Mouse (Mus musculus): ENCODE measurements at regions not wholly inside any gene's neighbourhood (a gene's known extent, or its start where the extent isn't known, plus 50 kb on each side); places are given as distances from the start of the nearest gene placed in this dataset.

DNA sequence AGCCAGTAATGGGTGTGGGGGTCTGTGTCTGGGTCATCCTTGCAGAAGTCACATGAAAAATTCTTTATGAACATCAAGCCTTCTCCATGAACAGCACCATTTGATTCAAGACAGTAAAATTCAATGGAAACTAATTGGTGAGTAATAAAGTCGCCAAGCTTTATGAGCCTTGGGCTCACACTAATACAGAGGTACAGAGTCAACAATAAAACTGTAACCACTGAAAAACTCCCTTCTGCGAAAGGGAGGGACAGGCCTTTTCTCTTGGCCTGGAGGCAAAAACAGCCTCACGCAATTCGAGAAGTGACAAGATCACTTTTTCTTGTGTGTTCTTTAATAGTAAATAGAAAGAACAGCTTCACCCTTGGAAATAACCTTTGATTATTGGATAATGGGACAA lies 200.7 kb downstream of the Lrrn1 start:
- Histone ChIP-seq H3K4me3 (replicated peaks) (no peak overlapping the region), H3K4me1 (no peaks in the 10 kb centered on the region), H3K36me3 (no peaks in the 10 kb centered on the region), H3K27ac (no peak overlapping the region), H3K4me2 (no peak overlapping the region), H3K27me3 (no peaks in the 10 kb centered on the region), H3K9me3 (replicated peaks) (no peaks in the 10 kb centered on the region), H3K9ac (no peak overlapping the region)
- ATAC-seq (replicated peaks; ENCODE audit: low FRiP score), result peak; percentile 76
- WGBS, result 23% methylated on average over 4 of the region's 4 CpGs

DNA sequence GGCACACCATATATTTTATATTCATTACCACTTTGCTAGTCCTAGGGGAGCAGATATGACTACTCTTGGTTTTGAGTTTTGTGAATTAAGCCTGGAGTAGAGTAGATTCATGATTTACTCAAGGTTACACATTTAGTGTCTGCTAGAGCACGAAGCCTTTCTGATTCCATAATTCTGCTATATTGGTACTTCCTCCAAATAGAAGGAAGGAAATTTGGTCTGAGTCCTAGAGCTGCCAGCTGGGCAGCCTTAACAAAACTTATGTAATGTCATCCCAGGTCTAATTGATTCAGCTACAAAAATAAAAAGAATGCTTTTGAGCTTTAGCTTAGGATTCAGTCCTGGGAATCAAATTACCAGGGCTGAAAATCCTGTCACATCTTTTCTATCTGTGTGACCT lies 205.2 kb downstream of the Lrrn1 start:
- no peak overlapping the region for H3K27ac ChIP-seq
- no peak for ATAC-seq (replicated peaks; ENCODE audit: low FRiP score)
- H3K36me3 ChIP-seq, result no peaks in the 10 kb centered on the region
- no peaks in the 10 kb centered on the region for H3K27me3 ChIP-seq
- no peak overlapping the region for H3K4me2 ChIP-seq
- 70% methylated on average over 1 of the region's 1 CpGs for WGBS
- H3K9me3 ChIP-seq (replicated peaks), result no peaks in the 10 kb centered on the region
- H3K9ac ChIP-seq, result no peak overlapping the region
- H3K4me3 ChIP-seq (replicated peaks), result no peak overlapping the region
- no peaks in the 10 kb centered on the region for H3K4me1 ChIP-seq

DNA sequence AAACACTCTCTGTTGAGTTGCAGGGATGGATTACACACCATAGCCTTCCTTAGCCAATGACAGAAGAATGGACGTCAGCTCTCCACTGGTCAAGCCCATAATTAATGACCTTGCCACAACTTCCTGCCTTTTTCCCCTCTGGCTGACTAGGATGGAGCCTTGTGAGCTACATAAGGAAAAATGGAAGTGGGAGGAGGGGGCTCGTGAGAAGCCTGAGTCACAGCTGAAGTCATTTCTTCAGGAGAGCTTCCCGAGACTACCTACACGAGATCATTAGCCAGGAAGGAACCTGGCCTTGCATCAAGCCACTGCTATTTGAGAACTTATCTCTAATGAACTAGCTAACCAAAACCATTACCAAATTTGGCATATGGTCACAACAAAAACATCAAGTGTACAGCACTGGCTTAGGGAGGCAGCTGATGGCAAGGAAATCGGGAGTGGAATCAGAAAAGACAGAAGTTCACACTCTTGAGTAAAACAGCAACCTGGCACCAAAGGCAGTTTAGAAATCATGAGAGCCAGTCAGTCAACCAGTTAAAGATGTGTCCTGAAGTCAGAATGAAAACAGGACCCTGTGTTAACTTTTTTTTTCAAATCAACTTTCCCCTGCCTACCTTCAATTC lies 219.7 kb downstream of the Lrrn1 start:
- Histone ChIP-seq H3K36me3 (no peaks in the 10 kb centered on the region), H3K4me1 (no peaks in the 10 kb centered on the region), H3K4me3 (replicated peaks) (no peak overlapping the region), H3K27ac (no peak overlapping the region), H3K9ac (no peak overlapping the region), H3K27me3 (no peaks in the 10 kb centered on the region), H3K9me3 (replicated peaks) (no peaks in the 10 kb centered on the region), H3K4me2 (no peak overlapping the region)
- ATAC-seq (replicated peaks; ENCODE audit: low FRiP score), result no peak
- 61% methylated on average over 5 of the region's 5 CpGs for WGBS

DNA sequence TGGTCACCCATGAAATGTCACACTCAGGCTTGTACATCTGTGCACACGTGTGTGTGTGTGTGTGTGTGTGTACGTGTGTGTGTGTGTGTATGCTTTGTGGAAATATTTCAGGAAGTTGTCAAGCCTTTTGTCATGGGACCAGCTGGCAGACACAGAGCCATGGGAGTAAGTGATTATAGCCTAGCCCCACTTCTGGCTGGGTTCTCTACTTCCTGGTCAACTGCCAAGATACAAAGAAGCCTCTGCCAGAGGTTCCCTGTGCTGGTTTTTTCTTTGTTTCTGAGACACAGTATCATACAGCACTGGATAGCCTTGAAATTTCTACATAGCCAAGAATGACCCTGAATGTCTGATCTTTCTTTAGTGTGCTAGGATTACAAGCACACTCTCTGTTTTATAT lies 220.2 kb downstream of the Lrrn1 start:
- no peaks in the 10 kb centered on the region for H3K27me3 ChIP-seq
- no peaks in the 10 kb centered on the region for H3K36me3 ChIP-seq
- no peak overlapping the region for H3K27ac ChIP-seq
- 83% methylated on average over 2 of the region's 2 CpGs for WGBS
- no peaks in the 10 kb centered on the region for H3K4me1 ChIP-seq
- no peak for ATAC-seq (replicated peaks; ENCODE audit: low FRiP score)
- H3K9ac ChIP-seq, result no peak overlapping the region
- no peak overlapping the region for H3K4me3 ChIP-seq (replicated peaks)
- H3K4me2 ChIP-seq, result no peak overlapping the region
- H3K9me3 ChIP-seq (replicated peaks), result no peaks in the 10 kb centered on the region

DNA sequence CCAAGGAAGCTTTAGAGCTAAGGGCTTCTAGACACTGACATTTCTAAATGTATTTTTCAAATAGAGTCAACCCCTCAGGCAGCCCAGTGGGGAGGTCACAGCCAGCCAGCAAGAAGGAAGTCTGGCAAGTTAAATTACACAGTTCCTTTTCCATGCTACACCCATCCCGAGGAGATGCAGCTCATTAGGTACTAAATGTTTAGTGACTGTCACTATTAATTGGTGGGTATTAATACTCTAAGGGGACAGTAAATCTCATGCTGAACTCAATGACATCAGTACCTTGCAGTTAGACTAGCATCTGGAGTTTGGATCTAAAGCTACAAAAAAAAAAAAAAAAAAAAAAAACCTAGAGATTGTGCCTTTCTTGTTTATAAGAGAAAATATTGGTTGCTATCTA lies 222.6 kb downstream of the Lrrn1 start:
- no peaks in the 10 kb centered on the region for H3K4me1 ChIP-seq
- no peak overlapping the region for H3K4me2 ChIP-seq
- no peak overlapping the region for H3K27ac ChIP-seq
- H3K9me3 ChIP-seq (replicated peaks), result no peaks in the 10 kb centered on the region
- no peak overlapping the region for H3K4me3 ChIP-seq (replicated peaks)
- no peaks in the 10 kb centered on the region for H3K27me3 ChIP-seq
- ATAC-seq (replicated peaks; ENCODE audit: low FRiP score), result peak; percentile 75
- H3K9ac ChIP-seq, result no peak overlapping the region
- WGBS, result 13% methylated on average over 1 of the region's 1 CpGs
- H3K36me3 ChIP-seq, result no peaks in the 10 kb centered on the region

DNA sequence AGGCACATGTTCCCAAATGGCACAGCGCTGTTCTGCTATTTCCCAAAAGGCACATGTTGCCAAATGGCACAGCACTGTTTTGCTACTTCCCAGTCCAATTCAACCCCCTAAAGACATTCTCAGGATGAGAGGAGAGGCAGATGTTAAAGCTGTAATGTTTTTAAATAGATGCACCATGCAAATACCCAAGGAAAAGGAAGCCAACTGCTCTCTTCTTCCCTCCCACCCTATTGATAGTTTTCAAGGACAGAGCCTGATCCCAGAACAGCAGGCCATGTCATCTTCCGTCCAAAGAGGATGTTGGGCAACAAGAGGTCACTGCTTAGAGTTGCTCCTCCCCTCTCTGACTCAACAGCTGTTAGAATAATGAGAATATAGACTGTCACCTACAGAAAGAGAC lies 225.6 kb downstream of the Lrrn1 start:
- Histone ChIP-seq H3K27ac (no peak overlapping the region), H3K36me3 (no peaks in the 10 kb centered on the region), H3K4me3 (replicated peaks) (no peak overlapping the region), H3K4me2 (no peak overlapping the region), H3K27me3 (no peaks in the 10 kb centered on the region), H3K4me1 (no peaks in the 10 kb centered on the region), H3K9ac (no peak overlapping the region), H3K9me3 (replicated peaks) (no peaks in the 10 kb centered on the region)
- ATAC-seq (replicated peaks; ENCODE audit: low FRiP score), result no peak
- WGBS, result 75% methylated on average over 2 of the region's 2 CpGs

DNA sequence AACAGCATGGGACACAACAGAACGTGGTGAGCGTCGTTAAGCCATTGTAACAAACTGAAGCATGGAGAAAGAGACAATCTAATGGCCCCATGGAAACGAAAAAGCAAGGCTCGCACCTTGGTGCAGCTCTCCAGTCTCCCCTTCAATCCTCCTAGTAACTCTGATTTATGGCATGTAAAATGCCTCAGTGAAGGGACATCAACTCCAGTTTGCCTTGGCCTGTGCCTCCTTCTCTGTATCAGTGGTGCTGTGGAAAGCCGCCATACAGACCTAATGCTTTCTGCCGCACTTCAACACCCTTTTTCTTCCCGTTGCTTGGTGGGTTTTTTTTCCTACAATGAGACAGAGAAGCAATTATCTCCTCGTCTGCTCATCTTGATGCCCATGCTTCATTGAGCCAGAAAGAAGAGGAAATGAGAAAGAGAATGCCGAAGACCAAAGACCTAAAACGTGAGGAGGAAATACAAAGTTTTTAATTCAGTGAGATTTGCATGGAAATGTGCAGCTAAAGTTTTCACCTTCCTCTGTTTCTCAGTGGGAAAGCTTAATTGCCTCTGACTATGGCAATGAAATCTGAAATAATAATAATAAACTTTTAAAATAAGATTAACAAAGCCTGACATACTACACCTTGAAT lies 241.4 kb downstream of the Lrrn1 start:
- 0 out of 2 replicates have a peak overlapping the region, but pooled peaks have one; percentile 22 for H3K27ac ChIP-seq
- H3K36me3 ChIP-seq, result no peaks in the 10 kb centered on the region
- no peaks in the 10 kb centered on the region for H3K4me1 ChIP-seq
- H3K9ac ChIP-seq, result no peak overlapping the region
- no peaks in the 10 kb centered on the region for H3K9me3 ChIP-seq (replicated peaks)
- H3K27me3 ChIP-seq, result no peaks in the 10 kb centered on the region
- WGBS, result 40% methylated on average over 11 of the region's 11 CpGs
- H3K4me3 ChIP-seq (replicated peaks), result no peak overlapping the region
- H3K4me2 ChIP-seq, result no peak overlapping the region
- peak; percentile 76 for ATAC-seq (replicated peaks; ENCODE audit: low FRiP score)

DNA sequence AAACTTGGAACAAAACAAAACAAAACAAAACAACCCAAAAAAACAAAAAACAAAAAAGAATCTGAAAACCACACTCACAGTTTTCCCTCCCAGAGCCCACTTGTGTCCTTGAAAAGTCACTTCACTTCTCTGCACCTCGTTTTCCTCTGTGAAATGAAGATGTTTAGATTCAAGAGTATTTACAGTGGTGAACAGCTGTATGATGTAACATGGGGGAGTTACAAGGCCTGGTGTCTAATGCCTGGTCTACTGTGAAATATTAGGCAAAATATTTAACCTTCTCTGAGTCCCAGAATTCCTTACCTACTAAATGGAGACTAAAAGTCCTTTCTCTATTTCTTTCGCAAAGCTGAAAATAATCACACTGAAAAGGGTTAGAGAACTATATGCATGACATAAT lies 255.4 kb downstream of the Lrrn1 start:
- no peak overlapping the region for H3K4me2 ChIP-seq
- peak; percentile 57; the same call in 1 of the 2 replicates for ATAC-seq (replicated peaks; ENCODE audit: low FRiP score)
- no peaks in the 10 kb centered on the region for H3K36me3 ChIP-seq
- no peaks in the 10 kb centered on the region for H3K4me1 ChIP-seq
- H3K4me3 ChIP-seq (replicated peaks), result no peak overlapping the region
- no peak overlapping the region for H3K27ac ChIP-seq
- no peak overlapping the region for H3K9ac ChIP-seq
- H3K9me3 ChIP-seq (replicated peaks), result no peaks in the 10 kb centered on the region
- WGBS, result 36% methylated on average over 2 of the region's 2 CpGs
- no peaks in the 10 kb centered on the region for H3K27me3 ChIP-seq

DNA sequence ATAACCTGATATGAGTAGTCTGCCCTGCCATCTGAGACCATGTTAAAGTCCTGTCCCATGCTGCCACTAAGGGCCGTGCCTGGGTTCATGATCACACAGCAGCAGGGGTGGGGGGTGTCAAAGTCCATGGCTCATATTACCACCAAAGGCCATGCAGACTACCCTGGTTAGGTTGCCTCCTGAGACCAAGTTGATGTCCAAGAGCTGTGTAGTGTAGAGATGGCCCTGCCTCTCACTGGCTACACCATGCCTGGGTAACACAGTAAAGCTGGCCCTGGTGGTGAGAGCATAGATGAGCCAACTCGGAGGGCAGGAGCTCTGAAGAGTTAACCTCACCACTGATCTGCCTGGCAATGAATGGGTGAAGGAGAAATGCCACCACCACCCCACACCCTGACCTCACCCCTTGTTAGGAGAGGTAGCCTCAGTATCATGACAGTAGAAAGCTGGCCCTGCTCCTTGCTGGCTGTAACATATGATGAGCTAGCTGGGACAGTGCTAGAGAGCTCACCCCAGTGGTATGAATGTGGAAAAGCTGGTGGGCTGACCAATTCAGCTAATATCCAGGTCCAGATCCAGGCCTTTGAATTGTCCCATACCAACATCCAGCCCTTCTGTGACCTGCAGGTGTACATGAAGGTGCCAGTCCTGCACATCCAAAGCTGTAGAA lies 258.8 kb downstream of the Lrrn1 start:
- no peaks in the 10 kb centered on the region for H3K36me3 ChIP-seq
- ATAC-seq (replicated peaks; ENCODE audit: low FRiP score), result peak; percentile 57
- WGBS, result 57% methylated on average over 2 of the region's 2 CpGs
- no peak overlapping the region for H3K4me3 ChIP-seq (replicated peaks)
- no peaks in the 10 kb centered on the region for H3K4me1 ChIP-seq
- no peak overlapping the region for H3K4me2 ChIP-seq
- H3K27ac ChIP-seq, result no peak overlapping the region
- H3K9me3 ChIP-seq (replicated peaks), result no peaks in the 10 kb centered on the region
- no peaks in the 10 kb centered on the region for H3K27me3 ChIP-seq
- H3K9ac ChIP-seq, result no peak overlapping the region

DNA sequence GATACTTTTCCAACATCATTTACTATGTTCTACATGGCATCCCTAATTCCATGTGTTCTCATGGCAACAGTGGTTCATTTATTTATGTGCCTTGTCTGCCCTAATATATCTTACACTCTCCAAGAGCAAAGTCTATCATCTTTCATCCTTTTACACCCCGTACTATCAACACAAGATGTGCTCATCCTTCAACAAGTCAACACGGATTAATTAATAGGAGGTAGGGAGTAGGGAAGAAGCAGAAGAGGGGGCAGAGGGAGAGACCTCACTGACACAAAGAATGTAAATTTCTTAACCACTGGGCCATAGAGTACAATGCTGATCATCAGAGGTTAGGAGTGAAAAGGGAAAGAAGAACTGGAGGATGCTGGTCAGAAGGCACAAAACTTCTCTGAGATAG lies 267.0 kb upstream of the Setmar start:
- ATAC-seq (replicated peaks; ENCODE audit: low FRiP score), result peak; percentile 88
- 12% methylated on average over 2 of the region's 2 CpGs for WGBS
- H3K27ac ChIP-seq, result no peak overlapping the region
- no peaks in the 10 kb centered on the region for H3K36me3 ChIP-seq
- H3K27me3 ChIP-seq, result no peaks in the 10 kb centered on the region
- no peaks in the 10 kb centered on the region for H3K4me1 ChIP-seq
- H3K4me2 ChIP-seq, result no peak overlapping the region
- no peak overlapping the region for H3K9ac ChIP-seq
- no peaks in the 10 kb centered on the region for H3K9me3 ChIP-seq (replicated peaks)
- H3K4me3 ChIP-seq (replicated peaks), result no peak overlapping the region

DNA sequence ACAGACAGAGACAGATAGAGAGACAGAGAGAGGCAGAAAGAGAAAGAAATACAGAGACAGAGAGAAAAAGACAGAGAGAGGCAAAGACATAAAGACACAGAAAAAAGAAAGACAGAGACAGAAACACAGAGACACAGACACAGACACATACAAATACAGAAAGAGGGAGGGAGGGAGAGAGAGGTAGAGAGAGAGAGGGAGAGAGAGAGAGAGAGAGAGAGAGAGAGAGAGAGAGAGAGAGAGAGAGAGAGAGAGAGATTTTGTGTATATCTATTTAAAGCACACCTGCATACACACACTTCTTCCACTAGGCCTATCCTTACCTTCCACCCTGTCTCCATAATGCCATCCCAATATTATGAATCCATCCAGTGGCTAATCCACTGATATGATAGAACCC lies 261.8 kb upstream of the Setmar start:
- Histone ChIP-seq H3K9me3 (replicated peaks) (no peaks in the 10 kb centered on the region), H3K4me3 (replicated peaks) (no peak overlapping the region), H3K36me3 (no peaks in the 10 kb centered on the region), H3K27me3 (no peaks in the 10 kb centered on the region), H3K4me2 (no peak overlapping the region), H3K4me1 (no peaks in the 10 kb centered on the region), H3K9ac (no peak overlapping the region), H3K27ac (no peak overlapping the region)
- ATAC-seq (replicated peaks; ENCODE audit: low FRiP score), result no peak
